Mouse (Mus musculus) hindbrain, embryonic 11.5 days (tissue): ENCODE data around the gene Dok3. TPM values are rescaled to one million over a fixed set of nuclear protein-coding genes. Genes with fewer than 3 reads are reported as not detected.
A peak's percentile ranks its signal among the peaks of the same experiment; 100 is the strongest.

Experiments used
- ATAC-seq: fragments of 200-750 bp; cut with Nextera tagmentation; 2 replicates; pipeline ENCODE4 v1.8.0; 2017; ENCODE audit warnings: mild to moderate bottlenecking, moderate TSS enrichment, moderate library complexity; ENCODE audit not compliant: low FRiP score
- DNase-seq: peaks from one replicate; pipeline ENCODE4 v3.0.0-alpha.2; 2015; ENCODE audit warnings: low spot score
- H3K27ac ChIP-seq: fragments of 300-500 bp; sonication (generic); 2 replicates; pipeline ENCODE4 v1.5.1; 2014; ENCODE audit warnings: mild to moderate bottlenecking, low read depth, low read length
- H3K27me3 ChIP-seq: fragments of 300-500 bp; sonication (generic); 2 replicates; pipeline ENCODE4 v1.6.1; 2014; ENCODE audit warnings: mild to moderate bottlenecking, low read length, moderate library complexity, mixed read lengths; ENCODE audit not compliant: control insufficient read depth, insufficient read depth
- H3K36me3 ChIP-seq: fragments of 300-500 bp; sonication (generic); 2 replicates; pipeline ENCODE4 v1.6.1; 2014; ENCODE audit warnings: mild to moderate bottlenecking, low read length, moderate library complexity, mixed read lengths; ENCODE audit not compliant: control insufficient read depth, insufficient read depth
- H3K4me1 ChIP-seq: fragments of 300-500 bp; sonication (generic); replicated peaks from 2 replicates; pipeline ENCODE4 v1.6.1; 2014; ENCODE audit warnings: low read length, mixed read lengths; ENCODE audit not compliant: control insufficient read depth, insufficient read depth
- H3K4me2 ChIP-seq: fragments of 300-500 bp; sonication (generic); replicated peaks from 2 replicates; pipeline ENCODE4 v1.6.1; 2014; ENCODE audit warnings: mild to moderate bottlenecking, low read depth, low read length
- H3K4me3 ChIP-seq: fragments of 300-500 bp; sonication (generic); 2 replicates; pipeline ENCODE4 v1.5.1; 2014; ENCODE audit warnings: low read depth, low read length
- H3K9ac ChIP-seq: fragments of 300-500 bp; sonication (generic); 2 replicates; pipeline ENCODE4 v1.6.1; 2014; ENCODE audit warnings: low read depth, low read length
- H3K9me3 ChIP-seq: fragments of 300-500 bp; sonication (generic); 2 replicates; pipeline ENCODE4 v1.6.1; 2016; ENCODE audit warnings: low read length; ENCODE audit not compliant: control insufficient read depth
- WGBS: fragments of 180-500 bp; shearing (Covaris S2); extraction: QIAGEN DNeasy Blood & Tissue Kit; methylation state at CpG from one replicate; pipeline ENCODE4 v1.1.7; 2014; 5-methylcytosine and 5-hydroxymethylcytosine counted together
- polyA plus RNA-seq: library from polyadenylated mRNA; unstranded; fragments of >200 nt; fragmentation: Nextera tagmentation; extraction: Ambion mirVana; gene quantifications from 2 replicates; pipeline ENCODE4 v1.2.1, GENCODE M21; 2014

The Dok3 gene
- polyA plus RNA-seq, 1 experiment from 2014 or later, result 2.2 TPM

DNA sequence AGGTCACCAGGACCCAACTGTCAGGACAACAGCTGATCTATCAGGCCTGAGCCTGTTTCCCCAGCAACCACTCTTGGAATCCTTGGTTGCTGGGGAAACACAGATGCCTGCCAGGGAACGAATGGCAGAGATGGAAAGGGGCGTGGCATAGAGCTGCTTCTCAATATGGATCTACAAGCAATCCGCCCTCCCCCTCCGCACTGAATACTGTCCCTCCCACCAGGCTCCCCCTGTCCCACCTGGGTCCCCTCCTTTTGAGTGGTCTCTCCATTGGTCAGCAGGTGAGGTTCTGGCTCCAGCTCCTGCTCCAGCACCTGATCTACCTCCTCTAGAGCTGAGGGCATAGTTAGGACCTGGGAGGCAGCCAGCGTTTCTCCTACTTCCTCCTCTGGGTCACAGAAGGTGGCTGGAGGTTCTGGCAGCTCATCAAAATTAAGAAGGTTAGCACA lies 54.5 kb downstream of the Dok3 start:
- Histone ChIP-seq H3K4me3 (no peak overlapping the region), H3K27me3 (0 out of 2 replicates have a peak, but pooled peaks cover 3% of the 10 kb centered on the region), H3K9me3 (no peaks in the 10 kb centered on the region), H3K36me3 (peaks cover 20% of the 10 kb centered on the region), H3K4me2 (no peak overlapping the region), H3K9ac (no peak overlapping the region), H3K4me1 (peaks cover 42% of the 10 kb centered on the region), H3K27ac (peak overlapping the region; percentile 4; the same call in 1 of the 2 replicates)
- ATAC-seq, result peak; percentile 5; the same call in 1 of the 2 replicates
- WGBS, result 32% methylated on average over 5 of the region's 5 CpGs
- peak; percentile 88 for DNase-seq

DNA sequence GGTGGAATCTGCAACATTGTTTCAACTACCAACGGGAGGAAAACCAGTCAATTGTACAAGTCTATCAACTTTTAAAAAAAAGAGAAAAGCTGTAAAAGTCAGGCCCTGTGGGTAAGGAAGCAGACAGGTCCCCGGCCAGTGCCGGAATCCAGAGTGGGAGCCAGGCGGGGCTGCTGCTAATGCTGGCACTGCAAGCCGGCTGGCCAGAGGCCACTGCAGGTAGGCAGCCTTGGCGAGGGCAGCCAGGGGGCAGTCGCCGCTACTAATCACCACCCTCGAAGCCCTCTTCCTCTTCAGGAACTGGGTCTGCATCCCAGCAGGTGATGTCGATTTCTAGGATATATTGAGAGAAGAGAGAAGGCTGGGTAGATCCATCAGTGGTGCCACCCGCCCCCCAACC lies 55.1 kb downstream of the Dok3 start:
- H3K27ac ChIP-seq, result peak overlapping the region; percentile 53
- H3K4me2 ChIP-seq, result no peak overlapping the region
- no peaks in the 10 kb centered on the region for H3K9me3 ChIP-seq
- no peak overlapping the region for H3K4me3 ChIP-seq
- DNase-seq (no peak), ATAC-seq (no peak)
- peaks cover 13% of the 10 kb centered on the region for H3K36me3 ChIP-seq
- 0 out of 2 replicates have a peak overlapping the region, but pooled peaks have one; percentile 19 for H3K9ac ChIP-seq
- H3K4me1 ChIP-seq, result peaks cover 44% of the 10 kb centered on the region
- WGBS, result 63% methylated on average over 11 of the region's 11 CpGs
- H3K27me3 ChIP-seq, result 0 out of 2 replicates have a peak, but pooled peaks cover 3% of the 10 kb centered on the region

Other genes starting within 250 kb of the Dok3 start
- 433 and 450 TPM in 2 replicates for gene Prelid1, start 208.8 kb downstream of the Dok3 start, polyA plus RNA-seq
- gene Rab24, start 207.3 kb downstream of the Dok3 start, polyA plus RNA-seq, result 90.2 and 90.9 TPM in 2 replicates
- 28.4 and 30.5 TPM in 2 replicates for gene Mxd3, start 199.5 kb downstream of the Dok3 start, polyA plus RNA-seq
- gene Lman2, start 166.5 kb downstream of the Dok3 start, polyA plus RNA-seq, result 64.8 and 77.3 TPM in 2 replicates
- 0.42 and 0.48 TPM in 2 replicates for gene Rgs14, start 159.6 kb downstream of the Dok3 start, polyA plus RNA-seq
- not detected in 2 replicates for gene Slc34a1, start 131.1 kb downstream of the Dok3 start, polyA plus RNA-seq
- not detected in 2 replicates for gene Pfn3, start 114.1 kb downstream of the Dok3 start, polyA plus RNA-seq
- 0.28 TPM in 1 of 2 replicates, not detected in the other for gene F12, start 102.5 kb downstream of the Dok3 start, polyA plus RNA-seq
- gene Grk6, start 84.2 kb downstream of the Dok3 start, polyA plus RNA-seq, result 37.6 and 52.3 TPM in 2 replicates
- gene Prr7, start 65.0 kb downstream of the Dok3 start, polyA plus RNA-seq, result 2.4 and 2.5 TPM in 2 replicates
- 277 and 314 TPM in 2 replicates for gene Dbn1, start 41.2 kb downstream of the Dok3 start, polyA plus RNA-seq
- gene Pdlim7, start 15.6 kb downstream of the Dok3 start, polyA plus RNA-seq, result 135 and 152 TPM in 2 replicates
- 67.6 and 75.0 TPM in 2 replicates for gene Ddx41, start 7.4 kb upstream of the Dok3 start, polyA plus RNA-seq
- gene Fam193b, start 41.8 kb upstream of the Dok3 start, polyA plus RNA-seq, result 44.5 and 45.9 TPM in 2 replicates
- gene Tmed9, start 44.4 kb upstream of the Dok3 start, polyA plus RNA-seq, result 50.1 and 63.8 TPM in 2 replicates
- gene B4galt7, start 70.6 kb upstream of the Dok3 start, polyA plus RNA-seq, result 23.2 and 27.7 TPM in 2 replicates
- 70.5 and 73.4 TPM in 2 replicates for gene Caml, start 93.7 kb upstream of the Dok3 start, polyA plus RNA-seq
- gene Ddx46, start 105.7 kb upstream of the Dok3 start, polyA plus RNA-seq, result 47.2 and 50.8 TPM in 2 replicates
- gene B230219D22Rik, start 163.8 kb upstream of the Dok3 start, polyA plus RNA-seq, result 69.5 and 74.3 TPM in 2 replicates
- 103 and 108 TPM in 2 replicates for gene Txndc15, start 185.4 kb upstream of the Dok3 start, polyA plus RNA-seq
- gene Pcbd2, start 198.1 kb upstream of the Dok3 start, polyA plus RNA-seq, result 27.9 and 29.9 TPM in 2 replicates